Mouse (Mus musculus) spleen, embryonic (tissue): ENCODE measurements at regions not wholly inside any gene's neighbourhood (a gene's known extent, or its start where the extent isn't known, plus 50 kb on each side); places are given as distances from the start of the nearest gene placed in this dataset.

Experiments used
- CTCF ChIA-PET: fragments of 350-600 bp; sonication (Branson Sonifier 250); formaldehyde crosslinking; loops from one replicate; lab custom pipeline; 2022; lab: Charles Lee

DNA sequence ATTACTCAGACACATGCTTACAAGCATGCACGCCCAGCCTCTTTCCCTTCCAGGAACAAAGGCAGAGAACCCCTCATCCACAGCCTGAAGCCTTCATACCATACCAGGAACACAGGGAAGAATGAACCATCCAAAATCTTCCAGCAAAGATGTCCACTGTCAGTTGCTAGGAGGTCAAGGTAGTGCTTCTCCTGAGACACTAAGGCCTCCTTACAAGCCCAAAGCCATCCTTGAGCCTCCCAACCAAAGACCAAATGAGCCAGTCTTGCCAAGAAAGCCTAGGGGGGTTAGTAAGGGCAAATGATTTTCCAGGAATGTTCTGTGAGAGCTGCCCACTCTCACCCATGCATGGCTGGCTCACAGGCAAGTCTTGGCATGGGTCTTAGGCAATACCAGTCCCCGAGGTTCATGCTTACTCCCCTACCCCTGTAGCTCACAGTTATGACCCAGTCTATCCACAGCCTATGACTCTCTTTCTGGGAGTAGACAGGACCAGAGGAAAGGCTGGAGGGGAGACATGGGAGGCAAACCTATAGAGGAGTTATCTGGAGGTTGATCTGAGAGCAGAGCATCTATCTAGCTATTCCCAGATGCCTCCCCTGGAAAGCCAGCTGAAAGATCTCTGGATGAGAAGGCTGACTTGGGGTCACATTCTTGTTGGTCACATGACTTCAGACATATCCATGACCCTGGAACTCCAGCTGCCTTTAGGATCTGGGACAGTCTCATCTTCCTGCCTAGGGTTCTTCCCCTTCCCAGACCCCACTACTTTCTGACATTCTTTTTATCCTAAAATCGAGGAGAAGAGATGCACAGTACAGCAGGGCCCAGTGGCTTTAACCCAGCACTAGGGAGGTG, 112.4 kb downstream of the Zfp36l2 start:
- CTCF ChIA-PET, result interaction anchor here (0.6 kb wide), 1 partner anchor 166 kb away, joined by 4 read pairs; no protein-coding TSS in a partner anchor

DNA sequence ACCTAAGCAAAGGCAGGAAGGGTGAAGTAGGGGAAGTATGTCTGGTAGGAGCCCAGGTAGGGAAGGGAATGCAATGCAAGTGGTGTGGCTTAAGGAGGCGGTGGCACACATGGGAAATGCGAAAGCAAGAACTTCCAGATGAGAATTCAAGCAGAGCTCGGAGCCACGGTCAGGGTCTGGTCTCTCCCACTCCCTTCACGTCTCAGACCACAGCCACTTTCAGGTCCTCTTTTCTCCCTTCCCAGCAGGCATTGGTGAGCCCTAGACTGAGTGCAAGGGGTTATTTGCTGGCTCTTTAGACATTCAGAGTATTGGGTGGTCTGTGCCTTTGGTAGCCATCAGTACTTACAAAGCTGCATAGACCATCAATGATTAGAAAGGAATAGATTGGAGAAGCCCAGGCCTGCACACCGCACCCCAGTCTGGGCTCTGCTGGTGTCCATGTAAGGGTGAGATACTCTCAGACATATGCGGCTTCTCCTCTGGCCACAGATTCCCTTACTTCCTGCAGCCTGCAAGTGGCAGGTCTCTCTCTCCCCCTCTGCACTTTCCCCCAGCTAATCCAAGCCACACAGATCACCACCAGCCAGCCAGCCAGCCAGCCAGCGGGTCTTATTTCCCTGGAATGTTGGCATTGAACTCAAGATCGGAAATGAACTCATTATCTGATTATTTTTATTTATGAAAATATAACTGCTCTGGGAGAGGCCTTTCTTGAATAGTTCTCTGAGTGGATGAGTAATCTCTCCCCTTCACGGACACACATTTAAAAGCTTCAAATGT, 113.6 kb downstream of the Zfp36l2 start:
- CTCF ChIA-PET, result no interaction called here

DNA sequence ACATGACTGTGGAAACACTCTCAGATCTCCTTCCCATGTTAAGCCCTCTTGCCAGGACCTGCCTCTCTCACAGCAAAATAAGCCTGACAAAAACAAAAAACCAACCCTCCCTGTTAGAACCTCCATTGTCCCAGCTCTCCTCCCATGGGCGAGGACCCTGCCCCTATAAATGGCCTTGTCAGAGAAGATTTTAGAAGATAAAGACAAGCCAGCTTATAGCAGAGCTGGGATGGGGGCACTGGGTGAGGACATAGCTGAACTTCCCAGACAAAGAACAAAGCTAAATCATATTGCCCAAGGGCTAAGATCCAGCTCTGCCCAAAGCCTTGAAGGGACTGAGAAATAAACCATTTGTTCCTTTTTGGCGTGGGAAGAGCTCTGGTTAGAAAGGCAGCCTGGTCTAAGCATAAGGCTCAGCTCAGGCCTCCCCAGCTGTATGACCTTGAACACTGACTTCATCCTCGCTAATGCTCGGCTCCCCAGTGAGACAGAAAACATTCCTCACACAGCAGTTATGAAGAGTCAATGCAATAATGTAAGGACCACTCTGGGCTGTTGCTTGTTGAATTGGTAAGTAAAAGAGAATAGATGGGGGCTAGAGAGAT, 115.2 kb downstream of the Zfp36l2 start:
- CTCF ChIA-PET, result no interaction called here

DNA sequence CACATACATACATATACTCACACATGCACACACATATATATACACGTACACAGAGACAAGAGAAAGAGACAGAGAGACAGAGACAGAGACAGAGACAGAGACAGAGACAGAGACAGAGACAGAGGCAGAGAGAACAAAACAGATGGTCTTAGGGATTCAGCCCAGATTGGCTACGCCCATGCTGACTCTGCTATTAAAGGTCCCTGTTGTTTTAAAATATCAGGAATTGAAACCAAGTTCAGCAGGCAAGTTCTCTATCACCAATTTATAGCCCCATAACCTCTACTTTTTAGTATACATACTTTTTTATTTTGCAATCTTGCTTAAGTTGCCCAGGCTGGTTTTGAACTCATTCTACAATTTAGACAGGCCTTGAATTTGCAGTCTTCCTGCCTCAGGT, 115.9 kb downstream of the Zfp36l2 start:
- CTCF ChIA-PET, result no interaction called here

DNA sequence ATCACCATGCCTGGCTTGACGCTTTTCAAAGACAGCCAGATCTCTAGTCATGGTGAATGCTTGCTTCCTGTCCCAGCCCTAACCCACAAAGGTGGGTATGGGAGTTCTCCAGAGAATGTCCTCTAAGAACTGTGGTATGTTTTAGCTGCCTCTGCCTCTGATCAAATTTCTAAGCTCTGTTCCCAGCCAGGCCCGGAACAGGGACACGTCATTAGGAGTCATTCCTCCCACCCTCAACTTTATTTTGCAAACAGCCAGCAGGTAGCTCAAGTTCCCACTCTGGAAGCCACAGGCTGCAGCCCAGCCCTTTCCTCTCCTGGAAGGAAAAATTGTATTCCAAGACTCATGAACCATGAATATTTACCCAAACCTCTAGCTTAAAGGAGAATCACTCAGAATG, 117.2 kb downstream of the Zfp36l2 start:
- CTCF ChIA-PET, result interaction anchor here (0.5 kb wide), 1 partner anchor 174 kb away, joined by 4 read pairs; no protein-coding TSS in a partner anchor

DNA sequence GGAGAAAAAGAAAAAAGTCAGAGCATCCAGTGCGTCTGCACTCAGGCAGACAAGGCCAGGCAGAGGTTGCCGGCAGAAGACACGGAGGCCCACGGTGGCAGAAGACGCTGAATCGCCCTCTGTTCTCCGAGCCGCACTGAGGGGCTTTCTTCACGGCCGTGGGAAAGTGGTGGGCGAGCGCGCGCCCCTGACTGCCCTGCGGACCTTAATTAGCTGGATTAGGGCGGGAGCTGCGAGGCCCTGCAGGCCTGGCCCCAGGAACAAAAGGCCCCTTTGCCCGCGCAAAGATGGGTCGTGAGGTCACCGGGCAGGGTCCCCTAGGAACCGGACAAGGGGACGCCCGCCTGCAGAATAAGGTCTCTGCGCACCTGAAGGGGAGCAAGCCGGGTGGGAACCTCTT, 120.6 kb downstream of the Zfp36l2 start:
- CTCF ChIA-PET, result no interaction called here

DNA sequence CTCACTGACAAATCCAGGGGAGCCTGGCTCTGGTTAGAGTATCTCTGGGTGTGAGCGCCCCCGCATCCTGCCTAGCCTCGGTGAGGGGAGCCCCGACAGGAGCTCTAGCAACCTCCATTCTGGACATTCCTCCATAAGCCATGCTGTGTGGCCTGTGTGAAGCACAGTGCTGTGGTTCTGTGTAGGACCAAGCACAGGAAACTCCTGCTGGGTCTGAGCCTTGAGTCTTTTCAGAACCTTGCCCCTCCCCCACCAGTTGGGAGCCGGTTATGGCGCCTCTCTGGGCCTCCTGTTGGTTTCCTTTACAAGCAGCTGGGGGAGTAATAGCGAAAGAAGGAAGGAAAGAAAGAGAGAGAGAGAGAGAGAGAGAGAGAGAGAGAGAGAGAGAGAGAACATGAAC, 124.0 kb downstream of the Zfp36l2 start:
- CTCF ChIA-PET, result interaction anchor here (0.6 to 0.7 kb wide), 2 partner anchors 12 to 119 kb away, joined by 3 to 4 read pairs; no protein-coding TSS in a partner anchor

DNA sequence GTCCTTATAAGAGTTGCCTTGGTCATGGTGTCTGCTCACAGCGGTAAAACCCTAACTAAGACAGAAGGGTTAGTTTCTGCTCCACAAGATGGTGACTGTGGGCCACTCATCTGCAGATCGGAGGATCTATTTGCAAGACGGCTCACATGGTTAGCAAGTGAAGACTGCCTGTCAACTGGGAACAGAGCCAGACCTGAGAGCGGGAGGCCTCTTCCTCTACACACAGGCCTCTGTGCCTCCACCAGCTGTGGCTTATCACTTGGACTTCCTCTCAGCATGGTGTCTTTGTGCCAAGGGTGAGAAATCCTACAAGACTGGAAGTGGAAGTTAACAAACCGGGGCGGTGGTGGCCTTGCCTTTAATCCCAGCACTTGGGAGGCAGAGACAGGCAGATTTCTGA, 126.1 kb downstream of the Zfp36l2 start:
- CTCF ChIA-PET, result interaction anchor here (0.6 kb wide), 1 partner anchor 58 kb away, joined by 3 read pairs; no protein-coding TSS in a partner anchor

DNA sequence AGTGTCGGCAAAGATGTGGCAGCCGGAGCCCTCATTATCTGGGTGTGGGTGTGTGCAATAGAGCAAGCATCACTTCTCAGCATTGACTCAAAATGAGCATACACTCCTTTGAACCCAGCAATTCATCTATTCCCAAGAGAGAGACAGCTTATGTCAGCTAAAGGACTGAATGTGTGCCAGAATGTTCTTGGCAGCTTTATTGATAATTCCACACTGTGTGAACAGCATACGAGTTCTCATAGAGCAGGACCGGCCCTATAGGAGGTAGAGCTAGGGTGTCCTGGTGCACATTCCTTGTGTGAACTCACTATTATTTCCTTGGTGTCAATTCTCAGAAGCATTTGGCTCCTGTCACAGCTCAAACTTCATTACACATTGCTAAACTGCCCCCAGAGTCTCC, 131.3 kb downstream of the Zfp36l2 start:
- CTCF ChIA-PET, result no interaction called here

DNA sequence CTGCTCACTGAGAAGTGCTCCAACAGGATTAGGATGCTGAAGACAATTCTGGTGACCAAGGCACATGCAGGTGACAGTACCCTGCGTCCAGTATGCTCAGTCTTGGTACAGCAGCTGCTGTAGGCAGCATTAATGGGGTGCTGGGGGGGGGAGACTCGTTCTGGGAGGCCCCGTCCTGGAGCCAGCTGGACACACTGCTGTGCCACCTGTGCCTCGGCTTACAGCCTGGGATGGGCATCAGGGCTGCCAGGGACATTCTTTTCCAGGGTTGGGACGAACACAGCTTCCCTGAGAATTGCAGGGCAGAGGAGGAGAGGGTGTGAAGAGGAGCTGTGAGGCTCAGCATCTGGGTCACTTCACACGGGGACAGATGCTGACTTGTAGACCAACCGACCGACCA, 135.3 kb downstream of the Zfp36l2 start:
- CTCF ChIA-PET, result interaction anchor here (0.6 to 0.9 kb wide), 2 partner anchors 9 to 11 kb away, joined by 3 read pairs; no protein-coding TSS in a partner anchor

DNA sequence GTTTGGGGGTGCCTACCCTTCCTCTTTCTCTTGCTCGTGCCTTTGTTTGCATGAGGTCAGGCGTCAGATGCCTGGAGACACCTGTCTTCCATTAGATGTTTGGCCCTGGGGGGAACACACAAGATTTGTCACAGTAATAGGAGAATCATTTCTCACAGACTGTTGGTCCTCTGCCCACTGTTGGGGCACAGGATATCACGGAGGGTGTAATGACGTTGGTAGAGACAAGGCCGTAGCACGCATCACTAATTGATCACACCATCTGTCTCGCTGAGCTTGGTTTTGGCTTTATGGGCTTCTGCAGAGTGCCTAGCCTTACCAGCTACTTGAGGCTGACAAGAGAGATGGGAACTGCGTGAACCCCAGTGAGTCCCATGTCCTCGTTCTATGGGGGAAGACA, 136.5 kb downstream of the Zfp36l2 start:
- CTCF ChIA-PET, result no interaction called here

DNA sequence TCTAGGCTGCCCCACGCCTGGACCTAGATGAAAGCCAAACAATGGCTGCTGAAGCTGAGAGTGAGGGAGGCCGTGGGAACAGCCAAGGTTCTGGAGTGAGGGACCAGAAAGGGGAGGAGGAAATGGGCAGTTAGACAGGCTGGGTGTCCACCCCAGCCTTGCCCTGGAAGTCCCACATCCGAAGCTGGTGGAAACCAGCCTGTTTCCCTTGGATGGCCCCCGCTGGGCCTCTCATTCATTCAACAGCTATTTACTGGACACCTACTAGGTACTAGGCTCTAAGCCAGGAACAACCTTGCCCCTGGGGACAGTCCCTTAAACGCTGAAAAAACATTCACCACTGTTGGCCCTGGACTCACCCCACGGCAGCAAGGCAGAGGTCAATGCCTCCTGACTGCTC, 139.2 kb downstream of the Zfp36l2 start:
- CTCF ChIA-PET, result interaction anchor here (0.6 kb wide), 1 partner anchor 174 kb away, joined by 7 read pairs; no protein-coding TSS in a partner anchor

DNA sequence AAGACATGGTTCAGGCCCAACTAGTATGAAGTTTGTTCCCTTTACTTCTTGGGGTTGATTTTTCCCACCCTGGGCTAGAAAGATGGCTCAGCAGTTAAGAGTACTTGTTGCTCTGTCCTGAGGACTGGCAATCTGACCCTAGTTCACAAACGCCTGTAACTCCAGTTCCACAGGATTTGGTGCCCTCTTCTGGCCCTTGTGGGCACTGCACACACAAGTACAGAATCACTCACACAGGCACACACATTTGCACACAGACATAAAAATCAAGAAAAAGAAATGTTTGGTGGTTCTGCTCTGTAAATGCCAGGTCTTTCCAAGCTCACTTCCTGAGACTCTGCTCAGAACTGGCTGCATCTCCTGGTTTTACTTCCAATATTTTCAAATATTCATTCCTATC, 140.2 kb downstream of the Zfp36l2 start:
- CTCF ChIA-PET, result no interaction called here

DNA sequence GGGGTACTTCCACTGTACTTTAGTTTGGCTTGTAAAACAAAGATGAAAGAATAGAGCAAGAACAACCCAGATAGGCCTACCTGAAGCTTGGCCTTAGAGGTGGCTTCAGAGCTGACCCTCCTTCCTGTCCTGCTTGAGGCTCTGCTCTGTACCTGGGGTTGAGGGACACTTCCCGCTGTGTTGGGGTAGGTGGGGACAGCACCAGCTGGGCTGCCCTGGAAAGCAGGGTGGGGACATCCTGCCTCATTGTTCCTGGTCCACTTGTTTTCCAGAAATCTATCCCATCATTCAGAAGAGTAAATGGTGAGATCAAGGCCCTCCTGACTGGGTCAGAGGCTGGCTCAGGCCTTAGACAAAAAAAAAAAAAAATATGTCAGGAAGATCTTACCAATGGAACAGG, 141.9 kb downstream of the Zfp36l2 start:
- CTCF ChIA-PET, result interaction anchor here (0.5 kb wide), 1 partner anchor 43 kb away, joined by 4 read pairs; no protein-coding TSS in a partner anchor

DNA sequence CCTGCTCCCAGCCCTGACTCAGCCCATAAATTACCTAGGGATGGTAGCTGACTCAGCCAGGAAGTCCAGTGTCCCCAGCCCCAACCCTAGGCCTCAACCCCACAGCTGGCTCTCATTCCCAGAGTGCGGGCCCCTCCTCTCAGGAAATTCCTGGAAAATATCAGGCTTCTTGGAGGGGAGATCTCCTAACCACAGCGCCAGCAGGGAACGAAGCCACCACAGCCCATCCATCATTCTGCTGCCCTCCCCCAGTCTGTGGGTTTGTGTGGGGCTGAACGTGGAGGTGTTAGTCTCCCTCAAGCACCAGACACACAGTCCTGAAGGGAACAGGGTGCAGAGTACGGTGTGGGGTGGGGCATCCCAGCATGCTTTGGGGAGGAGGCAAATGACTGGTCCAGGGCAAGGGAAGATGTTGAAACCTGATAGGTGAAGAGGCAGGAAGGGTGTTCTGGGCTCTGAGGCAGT, 143.2 kb downstream of the Zfp36l2 start:
- CTCF ChIA-PET, result no interaction called here

DNA sequence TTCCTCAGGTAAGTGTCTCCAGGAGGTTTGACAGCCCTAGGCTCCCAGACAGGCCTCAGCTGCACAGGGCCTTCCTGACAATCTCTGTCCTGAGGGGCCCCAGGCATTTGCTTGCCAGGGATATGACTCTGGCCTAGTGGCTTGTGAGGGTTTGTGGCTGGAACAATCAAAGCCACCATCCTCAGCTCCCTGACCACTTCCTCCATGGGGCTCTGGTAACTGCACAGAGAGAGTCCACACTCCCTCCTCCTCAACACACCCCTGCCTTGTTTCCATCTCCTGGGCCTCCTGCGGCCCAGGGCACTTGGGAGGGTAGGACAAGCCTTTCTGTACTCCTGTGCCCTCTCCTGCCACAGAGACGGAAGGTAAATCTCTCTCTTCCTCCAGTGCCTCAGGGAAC, 144.6 kb downstream of the Zfp36l2 start:
- CTCF ChIA-PET, result interaction anchor here (0.5 to 0.6 kb wide), 3 partner anchors 9 to 208 kb away, joined by 3 to 5 read pairs (median 3); no protein-coding TSS in a partner anchor

DNA sequence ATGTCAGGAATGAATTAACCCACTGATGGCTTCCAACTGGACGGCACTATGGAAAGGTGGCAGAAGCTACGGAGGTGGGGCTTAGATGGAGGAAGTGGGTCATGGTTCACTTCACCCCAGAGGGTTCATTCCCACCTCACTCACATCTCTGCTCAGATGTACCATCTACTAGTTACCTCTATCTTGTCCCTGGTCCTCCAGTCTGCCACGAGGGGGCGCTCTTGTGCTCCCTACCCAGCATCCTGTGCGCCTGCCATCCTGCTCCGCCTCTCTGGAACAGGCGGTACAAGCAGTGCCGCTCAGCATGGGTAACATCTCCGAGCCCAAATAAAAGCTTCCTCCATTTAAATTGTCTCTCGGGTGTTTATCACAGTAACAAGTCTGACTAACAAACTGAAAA, 148.3 kb downstream of the Zfp36l2 start:
- CTCF ChIA-PET, result no interaction called here

DNA sequence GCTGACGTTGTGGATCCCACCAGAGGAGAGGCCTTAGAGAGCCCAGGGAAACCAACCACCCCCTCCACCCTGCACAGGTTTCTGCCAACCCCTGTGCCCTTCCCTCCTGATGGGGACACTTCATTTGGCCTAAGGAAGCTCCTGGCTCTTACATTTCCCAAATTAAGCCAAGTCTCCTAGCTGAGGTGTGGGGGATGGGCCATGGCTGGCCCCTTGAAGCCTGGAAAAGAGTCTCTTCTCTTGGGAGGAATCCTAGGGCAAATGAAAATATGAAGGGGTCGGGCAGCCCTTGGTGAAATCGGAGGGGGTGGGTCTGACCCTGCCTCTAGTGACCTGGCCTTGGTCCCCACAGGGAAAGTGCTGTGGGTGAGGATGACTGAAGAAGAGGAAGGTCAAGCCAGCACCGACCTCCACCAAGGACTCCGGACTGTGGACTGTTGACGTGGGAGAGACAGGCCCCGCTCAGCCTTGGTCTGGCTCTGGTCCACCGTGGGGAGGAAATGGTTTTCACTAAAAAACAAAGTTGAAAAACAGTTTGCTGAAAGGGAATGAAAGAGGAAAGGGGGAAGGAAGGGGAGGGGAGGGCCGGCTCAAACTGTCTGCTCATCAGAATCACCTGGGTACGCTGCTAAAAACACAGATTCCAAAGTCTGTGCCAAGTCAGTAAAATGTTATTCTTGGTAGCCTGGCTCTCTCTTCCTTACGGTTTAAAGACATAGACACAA, 150.0 kb downstream of the Zfp36l2 start:
- CTCF ChIA-PET, result interaction anchor here (0.6 kb wide), 1 partner anchor 50 kb away, joined by 8 read pairs; no protein-coding TSS in a partner anchor

DNA sequence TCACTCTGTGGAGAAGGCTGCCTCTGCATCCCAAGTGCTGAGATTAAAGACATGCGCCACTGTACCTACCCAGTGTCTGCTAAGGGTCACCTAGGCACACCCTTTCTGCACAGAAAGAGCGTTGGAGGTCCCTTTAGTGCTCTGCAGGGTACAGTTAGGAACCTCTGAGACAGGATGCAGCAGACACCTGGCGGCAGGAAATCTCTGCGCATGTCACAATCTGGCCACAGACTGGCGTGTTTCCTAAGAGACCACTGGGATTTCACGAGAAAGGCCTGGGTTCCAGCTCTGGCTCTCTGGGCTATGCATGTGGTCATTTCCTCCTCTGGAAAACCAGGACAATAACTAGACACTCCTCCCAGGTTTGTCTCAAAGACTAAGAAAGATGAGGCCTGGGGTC, 151.7 kb downstream of the Zfp36l2 start:
- CTCF ChIA-PET, result no interaction called here

DNA sequence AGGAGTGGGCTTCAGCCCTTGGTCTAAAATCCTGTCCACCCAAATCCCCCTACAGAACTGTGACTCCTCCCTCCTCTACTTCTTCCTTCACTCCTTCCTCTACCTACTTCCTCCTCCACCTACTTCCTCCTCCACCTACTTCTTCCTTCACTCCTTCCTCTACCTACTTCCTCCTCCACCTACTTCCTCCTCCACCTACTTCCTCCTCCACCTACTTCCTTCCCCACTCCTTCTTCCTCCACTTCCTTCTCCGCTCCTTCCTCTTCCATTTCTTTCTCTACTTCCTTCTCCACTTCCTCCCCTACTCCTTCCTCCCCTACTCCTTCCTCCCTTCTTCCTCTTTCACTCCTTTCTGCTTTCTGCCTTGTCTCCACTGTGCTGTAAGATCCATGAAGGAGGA, 152.9 kb downstream of the Zfp36l2 start:
- CTCF ChIA-PET, result interaction anchor here (0.7 kb wide), 3 partner anchors 8 to 115 kb away, joined by 3 to 12 read pairs (median 11); no protein-coding TSS in a partner anchor

DNA sequence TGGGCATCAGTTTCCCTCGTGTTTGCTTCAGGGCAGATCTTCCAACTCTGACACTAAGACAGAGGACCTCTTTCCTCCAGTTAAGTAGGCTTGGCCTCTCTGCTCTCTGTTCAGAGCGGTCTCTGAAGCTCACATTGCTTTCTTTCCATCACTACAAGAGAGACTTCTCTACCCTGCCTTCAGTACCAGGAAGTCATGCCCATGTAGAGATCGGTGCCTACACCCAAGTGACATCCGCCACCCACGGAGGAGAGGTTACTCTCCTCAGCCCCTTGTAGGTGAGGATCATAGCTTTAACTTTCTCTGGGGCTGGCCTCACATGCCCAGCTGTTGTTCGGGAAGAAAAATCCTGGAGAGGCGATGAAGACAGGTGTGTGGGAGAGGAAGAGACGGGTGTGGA, 155.3 kb downstream of the Zfp36l2 start:
- CTCF ChIA-PET, result no interaction called here
